Mouse (Mus musculus): Measurements from ENCODE around the gene Slc26a9. TPM values are rescaled to one million over a fixed set of nuclear protein-coding genes. Genes with fewer than 3 reads are reported as not detected.
A peak's percentile ranks its signal among the peaks of the same experiment; 100 is the strongest.

Slc26a9 gene
- polyA plus RNA-seq, 1 experiment = 38.8 TPM

GRCm38 (mm10) chr1:131711518-131711917, 32.3 kb upstream of the Slc26a9 start:
- DNase-seq = no peak
- no peak for TF ChIP-seq POLR2A (IDR thresholded peaks at IDR 0.05; ENCODE audit: borderline replicate concordance, extremely low read depth, low read depth, low read length)
- no peak for TF ChIP-seq CTCF (IDR thresholded peaks at IDR 0.05; ENCODE audit: insufficient read depth, low read length)
- 81% methylated on average over 10 of the region's 10 CpGs for WGBS
- Histone ChIP-seq H3K4me1 (ENCODE audit: control insufficient read depth, insufficient read depth, low read length) (0 out of 2 replicates have a peak, but pooled peaks cover 2% of the 10 kb centered on the region), H3K4me3 (replicated peaks; ENCODE audit: extremely low read depth, low read depth, low read length) (no peak overlapping the region)

- 18% methylated on average over 2 of the region's 2 CpGs for WGBS
Observed at GRCm38 (mm10) chr1:131712386-131712785, 31.4 kb upstream of the Slc26a9 start.

GRCm38 (mm10) chr1:131714388-131715337, 29.2 kb upstream of the Slc26a9 start:
- H3K4me1 ChIP-seq (ENCODE audit: control insufficient read depth, insufficient read depth, low read length) = 0 out of 2 replicates have a peak, but pooled peaks cover 2% of the 10 kb centered on the region
- TF ChIP-seq POLR2A (IDR thresholded peaks at IDR 0.05; ENCODE audit: borderline replicate concordance, extremely low read depth, low read depth, low read length) (no peak), CTCF (IDR thresholded peaks at IDR 0.05; ENCODE audit: insufficient read depth, low read length) (no peak)
- no peak overlapping the region for H3K4me3 ChIP-seq (replicated peaks; ENCODE audit: extremely low read depth, low read depth, low read length)
- DNase-seq = peak; percentile 23
- 67% methylated on average over 20 of the region's 20 CpGs for WGBS

More at GRCm38 (mm10) chr1:131712386-131712785, 31.4 kb upstream of the Slc26a9 start:
- H3K4me1 ChIP-seq (ENCODE audit: control insufficient read depth, insufficient read depth, low read length) = 0 out of 2 replicates have a peak, but pooled peaks cover 2% of the 10 kb centered on the region
- no peak overlapping the region for H3K4me3 ChIP-seq (replicated peaks; ENCODE audit: extremely low read depth, low read depth, low read length)
- TF ChIP-seq CTCF (IDR thresholded peaks at IDR 0.05; ENCODE audit: insufficient read depth, low read length) (peak; percentile 46), POLR2A (IDR thresholded peaks at IDR 0.05; ENCODE audit: borderline replicate concordance, extremely low read depth, low read depth, low read length) (no peak)
- DNase-seq = peak; percentile 80

- TF ChIP-seq CTCF (IDR thresholded peaks at IDR 0.05; ENCODE audit: insufficient read depth, low read length) = no peak
- no peak for TF ChIP-seq POLR2A (IDR thresholded peaks at IDR 0.05; ENCODE audit: borderline replicate concordance, extremely low read depth, low read depth, low read length)
- H3K4me1 ChIP-seq (ENCODE audit: control insufficient read depth, insufficient read depth, low read length) = 0 out of 2 replicates have a peak, but pooled peaks cover 2% of the 10 kb centered on the region
- WGBS = 82% methylated on average over 16 of the region's 16 CpGs
- DNase-seq = no peak
- H3K4me3 ChIP-seq (replicated peaks; ENCODE audit: extremely low read depth, low read depth, low read length) = no peak overlapping the region
Observed at GRCm38 (mm10) chr1:131718952-131719694, 24.7 kb upstream of the Slc26a9 start.

- 60% methylated on average over 3 of the region's 3 CpGs for WGBS
- TF ChIP-seq POLR2A (IDR thresholded peaks at IDR 0.05; ENCODE audit: borderline replicate concordance, extremely low read depth, low read depth, low read length) (no peak), CTCF (IDR thresholded peaks at IDR 0.05; ENCODE audit: insufficient read depth, low read length) (no peak)
- DNase-seq = no peak
Observed at GRCm38 (mm10) chr1:131721989-131722388, 21.8 kb upstream of the Slc26a9 start.

GRCm38 (mm10) chr1:131723549-131723948, 20.3 kb upstream of the Slc26a9 start:
- Histone ChIP-seq H3K4me3 (replicated peaks; ENCODE audit: extremely low read depth, low read depth, low read length) (no peak overlapping the region), H3K4me1 (ENCODE audit: control insufficient read depth, insufficient read depth, low read length) (peaks cover 9% of the 10 kb centered on the region)
- TF ChIP-seq CTCF (IDR thresholded peaks at IDR 0.05; ENCODE audit: insufficient read depth, low read length) (no peak), POLR2A (IDR thresholded peaks at IDR 0.05; ENCODE audit: borderline replicate concordance, extremely low read depth, low read depth, low read length) (no peak)
- DNase-seq = no peak
- WGBS = 71% methylated on average over 4 of the region's 4 CpGs

More at GRCm38 (mm10) chr1:131721989-131722388, 21.8 kb upstream of the Slc26a9 start:
- no peak overlapping the region for H3K4me3 ChIP-seq (replicated peaks; ENCODE audit: extremely low read depth, low read depth, low read length)
- peaks cover 9% of the 10 kb centered on the region for H3K4me1 ChIP-seq (ENCODE audit: control insufficient read depth, insufficient read depth, low read length)

GRCm38 (mm10) chr1:131726586-131726985, 17.2 kb upstream of the Slc26a9 start:
- no peak for DNase-seq
- TF ChIP-seq POLR2A (IDR thresholded peaks at IDR 0.05; ENCODE audit: borderline replicate concordance, extremely low read depth, low read depth, low read length) = no peak
- TF ChIP-seq CTCF (IDR thresholded peaks at IDR 0.05; ENCODE audit: insufficient read depth, low read length) = no peak
- Histone ChIP-seq H3K4me1 (ENCODE audit: control insufficient read depth, insufficient read depth, low read length) (peaks cover 9% of the 10 kb centered on the region), H3K4me3 (replicated peaks; ENCODE audit: extremely low read depth, low read depth, low read length) (no peak overlapping the region)
- WGBS = 14% methylated on average over 6 of the region's 6 CpGs

GRCm38 (mm10) chr1:131730639-131731437, 13.0 kb upstream of the Slc26a9 start:
- no peak for DNase-seq
- no peak overlapping the region for H3K4me3 ChIP-seq (replicated peaks; ENCODE audit: extremely low read depth, low read depth, low read length)
- WGBS = 81% methylated on average over 12 of the region's 12 CpGs

More at GRCm38 (mm10) chr1:131730639-131731437, 13.0 kb upstream of the Slc26a9 start:
- TF ChIP-seq CTCF (IDR thresholded peaks at IDR 0.05; ENCODE audit: insufficient read depth, low read length) = no peak
- TF ChIP-seq POLR2A (IDR thresholded peaks at IDR 0.05; ENCODE audit: borderline replicate concordance, extremely low read depth, low read depth, low read length) = no peak
- H3K4me1 ChIP-seq (ENCODE audit: control insufficient read depth, insufficient read depth, low read length) = peaks cover 9% of the 10 kb centered on the region
